Mouse (Mus musculus): ENCODE data around the gene Srgap1.
A peak's percentile ranks its signal among the peaks of the same experiment; 100 is the strongest.

Srgap1 gene

DNA sequence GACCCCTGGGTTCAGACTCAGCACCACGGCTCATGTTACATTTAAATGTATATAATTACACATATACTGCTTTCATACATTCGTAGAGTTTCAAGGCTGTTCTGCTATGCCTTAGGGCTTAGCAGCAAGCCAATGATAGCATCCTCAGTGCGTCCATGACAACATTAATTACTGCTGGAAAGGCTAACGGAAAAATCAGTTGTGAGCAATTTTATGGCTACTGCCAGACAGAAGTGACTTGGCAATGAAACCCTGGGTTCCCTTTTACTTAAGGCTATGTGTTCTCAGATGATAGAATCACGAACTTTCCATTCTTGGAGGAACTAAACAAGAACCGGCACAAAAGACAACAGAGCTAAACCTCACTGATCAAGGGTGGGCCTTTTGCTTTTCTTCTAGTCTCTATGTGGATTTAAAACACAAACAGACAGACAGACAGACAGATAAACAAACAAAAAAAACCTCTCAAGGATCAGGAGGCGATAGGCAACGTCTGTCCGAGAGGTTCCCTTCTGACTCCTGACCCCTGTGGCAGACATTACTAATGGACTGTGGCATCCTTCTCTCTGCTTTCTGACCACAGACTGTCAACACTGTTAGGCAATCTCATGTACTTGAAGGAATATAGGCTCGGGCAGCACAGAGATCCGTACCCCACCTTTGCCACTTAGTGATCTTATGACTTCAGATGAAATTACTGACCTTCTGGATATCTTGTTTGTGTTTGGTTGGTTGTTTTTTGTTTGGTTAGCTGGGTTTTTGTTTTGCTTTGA is 85.8 kb downstream of the Srgap1 start:
- DNase-seq: no peak

DNA sequence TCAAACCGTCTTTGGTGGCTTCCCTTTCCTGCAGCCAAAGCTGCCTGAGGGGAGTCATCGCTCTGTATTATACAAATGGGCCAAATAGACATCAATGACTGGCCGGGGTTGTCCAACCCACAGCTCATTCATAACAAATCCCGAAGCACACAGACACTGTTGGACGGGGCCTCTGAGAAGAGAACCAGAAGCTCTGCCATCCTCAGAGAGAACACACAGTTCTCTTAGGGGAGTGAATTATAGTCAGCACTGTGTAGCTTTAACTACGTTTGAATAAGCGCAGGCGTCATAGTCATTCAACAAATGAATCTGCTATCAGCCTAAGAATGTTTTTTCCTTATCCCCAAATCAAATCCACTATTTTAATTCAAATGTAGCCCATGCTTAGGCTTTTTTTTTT is 88.4 kb downstream of the Srgap1 start:
- DNase-seq: no peak

DNA sequence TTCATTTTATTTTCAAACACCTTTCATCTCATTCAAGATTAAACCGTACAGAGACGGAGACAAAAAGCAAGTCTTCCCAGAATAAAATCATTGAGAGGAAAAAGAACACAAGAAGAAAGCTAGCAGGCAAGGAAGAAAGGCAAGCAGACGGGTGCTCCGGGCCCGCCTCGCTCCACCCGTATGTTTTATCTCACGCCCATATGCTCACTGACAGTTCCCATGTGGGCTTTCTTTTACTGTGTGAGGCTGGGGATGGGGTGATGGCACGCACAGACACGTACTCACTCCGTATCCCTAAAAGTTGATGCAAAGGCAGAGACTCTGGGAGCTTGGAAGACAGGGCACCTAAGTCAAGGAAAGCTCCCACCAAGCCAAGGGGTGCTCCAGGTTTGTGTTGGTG is 90.6 kb downstream of the Srgap1 start:
- no peak for DNase-seq

DNA sequence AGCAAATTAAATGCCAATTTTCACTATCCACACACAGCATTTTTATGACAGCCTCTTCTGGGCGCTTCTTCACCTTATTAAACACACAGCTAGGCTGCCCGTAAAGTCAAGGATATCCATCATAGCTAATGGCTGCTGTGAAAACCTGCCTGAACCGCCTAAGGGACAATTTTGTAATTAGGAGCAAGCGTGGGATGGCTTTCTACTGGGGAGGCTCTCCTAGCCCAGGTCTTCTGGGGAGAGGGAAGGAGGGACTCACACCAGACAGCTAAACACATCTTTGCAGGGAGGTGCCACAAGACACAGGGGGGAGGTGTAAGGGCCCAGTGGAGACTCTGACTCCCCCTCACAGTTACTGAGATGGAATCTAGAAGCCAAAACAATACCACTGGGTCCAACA is 91.4 kb downstream of the Srgap1 start:
- DNase-seq: no peak

- peak; percentile 40 to 51 for DNase-seq
These were observed 92.2 kb downstream of the Srgap1 start for GRCm38 (mm10) chr10:121954877-121955276.

GRCm38 (mm10) chr10:121953041-121953440 is 94.1 kb downstream of the Srgap1 start:
- no peak for DNase-seq

GRCm38 (mm10) chr10:121946173-121946572 is 100.9 kb downstream of the Srgap1 start:
- peak; percentile 83 to 92 for DNase-seq

DNA sequence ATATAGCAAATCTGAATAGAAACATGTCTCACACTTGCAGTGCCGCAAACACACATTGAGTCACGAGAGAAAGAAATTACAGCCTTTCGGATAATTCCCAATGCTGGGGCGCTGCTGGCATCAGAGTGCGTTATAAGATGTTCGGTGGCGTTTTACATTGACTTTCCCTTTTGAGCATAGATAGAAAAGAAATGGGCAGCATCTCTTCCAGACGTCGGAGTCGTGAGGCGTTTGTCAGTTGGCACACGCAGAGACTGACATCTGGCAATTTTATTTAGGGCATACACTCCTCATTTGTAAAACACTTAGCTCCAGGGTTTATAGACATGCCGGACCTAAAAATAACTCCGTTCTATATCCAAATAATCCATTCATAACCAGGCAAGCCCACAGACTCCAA is 115.2 kb downstream of the Srgap1 start:
- no peak for DNase-seq

- DNase-seq: no peak
These were observed 121.0 kb downstream of the Srgap1 start for GRCm38 (mm10) chr10:121926094-121926493.

DNA sequence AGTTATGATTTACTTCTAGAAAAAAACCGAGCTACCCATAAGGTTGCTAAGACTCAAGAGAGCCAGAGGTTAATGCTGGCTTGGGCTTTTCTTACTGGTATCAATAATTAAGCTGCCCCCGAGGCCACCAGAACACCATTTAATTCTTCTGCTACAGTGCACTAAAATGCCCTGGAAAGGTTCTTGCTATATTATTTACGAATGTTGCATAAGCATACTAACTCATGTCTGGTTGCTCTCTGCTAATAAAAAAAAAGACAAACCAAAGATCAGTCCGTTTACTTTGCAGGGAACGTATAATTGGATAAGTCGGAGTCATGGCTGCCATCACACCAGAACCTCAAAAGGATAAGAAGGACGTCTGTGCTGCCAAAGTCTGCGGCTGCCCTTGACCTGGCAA is 128.1 kb downstream of the Srgap1 start:
- DNase-seq: no peak

GRCm38 (mm10) chr10:121918579-121918978 is 128.5 kb downstream of the Srgap1 start:
- DNase-seq: peak in 1 of 2 experiments; percentile 10

GRCm38 (mm10) chr10:121915530-121915929 is 131.6 kb downstream of the Srgap1 start:
- no peak for DNase-seq

GRCm38 (mm10) chr10:121904137-121904536 is 143.0 kb downstream of the Srgap1 start:
- no peak for DNase-seq

- no peak for DNase-seq
These were observed 144.5 kb downstream of the Srgap1 start for GRCm38 (mm10) chr10:121902651-121903050.

DNA sequence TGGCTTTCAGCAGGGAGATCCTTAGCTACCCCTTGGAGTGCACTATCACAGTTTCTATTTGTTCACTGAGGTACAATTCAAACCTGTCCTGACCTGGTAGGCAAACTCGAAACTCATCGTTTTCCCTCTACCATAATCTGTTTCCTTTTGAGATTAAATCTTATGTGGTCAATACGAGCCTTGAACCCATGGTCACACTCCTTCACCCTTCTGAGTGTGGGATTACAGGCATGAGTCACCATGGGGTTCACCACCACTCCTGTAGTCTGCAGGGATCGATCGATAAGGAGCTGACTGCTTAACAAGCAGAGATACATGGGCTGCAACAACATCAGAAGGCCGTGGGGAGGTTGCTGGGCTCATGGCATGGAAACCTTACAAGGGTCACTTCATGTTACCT is 146.3 kb downstream of the Srgap1 start:
- DNase-seq: no peak

- no peak for DNase-seq
These were observed 147.4 kb downstream of the Srgap1 start for GRCm38 (mm10) chr10:121899706-121900105.

GRCm38 (mm10) chr10:121897835-121898370 is 149.2 kb downstream of the Srgap1 start:
- DNase-seq: no peak

DNA sequence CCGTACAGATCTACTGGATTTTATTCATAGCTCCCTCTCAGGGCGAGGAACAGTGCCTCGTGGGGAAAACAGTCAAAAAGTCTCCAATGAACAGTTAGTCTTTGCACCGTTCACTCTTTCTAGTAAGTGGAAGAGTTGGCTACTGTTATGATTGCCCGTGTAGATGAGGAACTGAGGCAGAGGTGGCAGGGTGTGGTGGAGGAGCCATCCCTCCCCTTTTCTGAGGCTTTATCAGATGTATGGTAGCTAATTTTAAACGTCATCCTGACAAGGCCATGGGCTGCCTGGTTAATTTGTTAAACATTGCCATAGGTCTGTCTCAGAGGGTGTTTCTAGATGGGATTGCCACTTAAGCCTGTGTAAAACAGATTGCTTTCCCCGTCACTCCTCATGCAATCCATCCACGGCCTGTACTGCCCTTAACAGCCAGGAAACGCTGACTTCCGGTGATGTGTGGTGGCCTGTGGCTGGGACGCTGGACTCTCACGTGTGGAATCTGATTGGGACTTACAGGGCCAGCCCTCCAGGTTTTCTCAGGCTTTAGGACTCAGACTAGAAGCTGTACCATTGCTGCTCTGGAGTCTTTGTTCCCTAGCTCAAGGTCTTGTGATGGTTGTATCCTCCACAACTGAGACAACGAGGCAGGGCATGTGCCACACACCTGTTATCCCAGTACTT is 155.6 kb downstream of the Srgap1 start:
- DNase-seq: no peak

GRCm38 (mm10) chr10:121890061-121890460 is 157.1 kb downstream of the Srgap1 start:
- no peak for DNase-seq

DNA sequence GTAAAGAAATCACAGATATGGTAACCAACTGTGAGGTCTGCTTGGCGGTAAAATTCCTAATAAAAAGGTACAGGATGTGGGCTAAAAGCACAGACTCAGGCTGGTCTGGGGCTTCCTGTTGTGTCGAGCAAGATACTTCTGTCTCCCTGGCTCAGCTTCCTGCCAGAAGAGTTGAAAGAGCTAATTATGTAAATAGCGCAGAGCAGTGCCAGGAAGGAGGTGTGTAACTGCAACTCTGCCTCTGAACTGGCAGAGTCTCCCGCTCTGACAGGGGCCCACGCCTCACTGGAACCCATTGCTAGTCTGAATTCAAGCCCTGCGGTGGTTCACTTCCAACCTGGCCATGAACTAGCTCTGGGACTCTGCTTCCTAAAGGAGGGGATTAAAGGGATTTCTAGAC is 160.3 kb downstream of the Srgap1 start:
- DNase-seq: peak; percentile 61 to 81

- DNase-seq: no peak
These were observed 161.4 kb downstream of the Srgap1 start for GRCm38 (mm10) chr10:121885512-121886218.

- DNase-seq: no peak
These were observed 164.7 kb downstream of the Srgap1 start for GRCm38 (mm10) chr10:121882461-121882860.

DNA sequence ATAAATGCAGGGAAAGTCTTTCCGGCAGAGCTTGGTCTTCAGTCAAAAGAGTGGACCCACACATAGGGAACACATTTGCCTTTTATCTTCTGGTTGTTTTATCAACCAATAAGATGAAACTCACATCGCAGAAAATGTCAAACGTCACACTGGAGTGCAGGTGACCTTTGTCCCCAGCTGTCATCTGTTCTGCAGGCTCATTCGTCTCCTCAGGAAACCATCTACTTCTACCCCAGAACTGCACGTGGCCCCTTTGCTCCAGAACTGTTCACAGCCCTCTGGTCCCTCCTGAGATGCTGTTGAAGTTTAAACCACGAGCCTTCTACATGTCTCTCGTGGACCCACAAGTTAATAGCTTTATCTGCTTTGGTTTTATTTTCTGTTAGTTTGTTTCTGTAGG is 168.3 kb downstream of the Srgap1 start:
- DNase-seq: no peak

DNA sequence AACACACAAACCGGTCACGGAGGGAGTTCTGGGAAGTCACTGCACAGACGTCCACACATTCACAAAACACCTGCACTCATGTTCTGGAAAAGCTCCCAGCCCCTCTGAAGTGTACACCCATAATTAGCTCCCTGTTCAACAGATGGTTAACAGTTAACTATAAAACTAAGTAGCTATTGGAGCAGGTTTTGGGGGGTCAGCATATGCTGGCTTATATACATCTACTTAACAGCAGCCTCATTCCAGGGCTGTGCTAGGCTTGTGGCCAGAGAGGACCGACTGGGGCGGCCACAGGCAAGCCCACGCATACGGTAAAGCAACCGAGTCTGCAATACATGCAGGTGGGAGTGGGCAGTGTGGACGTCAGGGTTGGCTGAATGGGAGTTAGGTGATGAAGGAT is 169.2 kb downstream of the Srgap1 start:
- DNase-seq: no peak
